Mouse (Mus musculus) heart, embryonic 11.5 days (tissue): ENCODE measurements at regions not wholly inside any gene's neighbourhood (a gene's known extent, or its start where the extent isn't known, plus 50 kb on each side); places are given as distances from the start of the nearest gene placed in this dataset.

Experiments
- ATAC-seq: fragments of 200-750 bp; cut with Nextera tagmentation; replicated peaks from 2 replicates; pipeline ENCODE4 v1.8.0; 2017; ENCODE audit warnings: moderate library complexity; ENCODE audit not compliant: insufficient number of reproducible peaks, low FRiP score, low TSS enrichment
- H3K27ac ChIP-seq: fragments of 300-500 bp; sonication (generic); 2 replicates; pipeline ENCODE4 v1.5.1; 2014; ENCODE audit warnings: mild to moderate bottlenecking, low read depth, low read length
- H3K27me3 ChIP-seq: fragments of 300-500 bp; sonication (generic); 2 replicates; pipeline ENCODE4 v1.6.1; 2014; ENCODE audit warnings: mild to moderate bottlenecking, low read length, mixed read lengths; ENCODE audit not compliant: control insufficient read depth, insufficient read depth
- H3K36me3 ChIP-seq: fragments of 300-500 bp; sonication (generic); 2 replicates; pipeline ENCODE4 v1.6.1; 2014; ENCODE audit warnings: mild to moderate bottlenecking, low read length, moderate library complexity, mixed read lengths; ENCODE audit not compliant: control insufficient read depth, insufficient read depth
- H3K4me1 ChIP-seq: fragments of 300-500 bp; sonication (generic); 2 replicates; pipeline ENCODE4 v1.6.1; 2014; ENCODE audit warnings: low read length; ENCODE audit not compliant: control insufficient read depth, insufficient read depth
- H3K4me2 ChIP-seq: fragments of 300-500 bp; sonication (generic); 2 replicates; pipeline ENCODE4 v1.6.1; 2014; ENCODE audit warnings: mild to moderate bottlenecking, moderate library complexity
- H3K4me3 ChIP-seq: fragments of 300-500 bp; sonication (generic); 2 replicates; pipeline ENCODE4 v1.5.1; 2014; ENCODE audit warnings: low read depth, low read length
- H3K9ac ChIP-seq: fragments of 300-500 bp; sonication (generic); 2 replicates; pipeline ENCODE4 v1.6.1; 2014; ENCODE audit warnings: mild to moderate bottlenecking, low read depth, low read length, moderate library complexity
- H3K9me3 ChIP-seq: fragments of 300-500 bp; sonication (generic); replicated peaks from 2 replicates; pipeline ENCODE4 v1.6.1; 2016; ENCODE audit warnings: low read length; ENCODE audit not compliant: control insufficient read depth
- WGBS: fragments of 180-500 bp; shearing (Covaris S2); extraction: QIAGEN DNeasy Blood & Tissue Kit; methylation state at CpG from one replicate; pipeline ENCODE4 v1.1.7; 2014; ENCODE audit not compliant: insufficient replicate concordance; 5-methylcytosine and 5-hydroxymethylcytosine counted together

DNA sequence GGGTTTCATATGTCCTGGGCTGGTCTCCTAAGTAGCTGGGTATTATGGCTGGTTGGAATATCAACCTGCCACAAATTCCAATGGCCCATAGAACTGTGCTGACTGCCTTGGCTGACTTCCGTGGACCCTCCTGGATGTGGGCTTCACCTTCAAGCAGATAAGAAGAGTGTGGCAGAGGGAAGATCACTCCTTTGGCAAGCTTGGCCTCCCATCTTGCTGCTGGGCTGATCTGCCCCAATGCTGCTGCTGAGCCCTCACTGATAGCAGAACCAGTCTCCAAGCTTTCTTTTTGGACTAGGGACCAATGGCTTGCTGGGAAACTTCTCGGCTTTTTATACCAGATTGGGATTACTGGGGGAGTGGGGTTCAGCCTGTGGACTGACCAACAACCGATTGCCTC is 65.6 kb upstream of the Hdhd5 start:
- Histone ChIP-seq H3K4me1 (peaks cover 9% of the 10 kb centered on the region; the same call in 1 of the 2 replicates), H3K9me3 (no peaks in the 10 kb centered on the region), H3K27ac (no peak overlapping the region), H3K9ac (no peak overlapping the region), H3K4me2 (no peak overlapping the region), H3K27me3 (no peaks in the 10 kb centered on the region), H3K36me3 (no peaks in the 10 kb centered on the region), H3K4me3 (no peak overlapping the region)
- 80% methylated on average over 3 of the region's 3 CpGs for WGBS
- ATAC-seq, result no peak

DNA sequence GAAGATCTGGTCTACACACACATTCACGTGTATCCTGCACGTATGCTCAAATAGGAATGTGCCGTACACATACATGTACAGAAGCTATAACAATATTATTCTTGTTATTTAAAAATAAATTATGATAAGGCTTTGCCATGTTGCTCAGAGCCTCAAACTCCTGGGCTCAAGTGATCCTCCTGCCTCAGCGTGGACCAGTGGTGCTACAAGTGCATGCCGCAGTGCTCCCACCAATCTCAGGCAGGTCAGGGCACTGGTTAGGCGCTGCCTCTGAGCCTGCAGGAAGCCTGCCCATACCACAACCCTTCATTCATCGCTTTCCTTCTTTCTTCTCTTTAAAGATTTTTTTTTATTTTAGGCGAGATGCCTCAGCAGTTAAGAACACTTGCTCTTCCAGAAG is 63.3 kb upstream of the Hdhd5 start:
- no peak overlapping the region for H3K4me3 ChIP-seq
- H3K9me3 ChIP-seq, result no peaks in the 10 kb centered on the region
- no peaks in the 10 kb centered on the region for H3K27me3 ChIP-seq
- 84% methylated on average over 8 of the region's 8 CpGs for WGBS
- H3K4me1 ChIP-seq, result peaks cover 10% of the 10 kb centered on the region; the same call in 1 of the 2 replicates
- no peak overlapping the region for H3K9ac ChIP-seq
- H3K27ac ChIP-seq, result no peak overlapping the region
- H3K36me3 ChIP-seq, result no peaks in the 10 kb centered on the region
- no peak overlapping the region for H3K4me2 ChIP-seq
- no peak for ATAC-seq

DNA sequence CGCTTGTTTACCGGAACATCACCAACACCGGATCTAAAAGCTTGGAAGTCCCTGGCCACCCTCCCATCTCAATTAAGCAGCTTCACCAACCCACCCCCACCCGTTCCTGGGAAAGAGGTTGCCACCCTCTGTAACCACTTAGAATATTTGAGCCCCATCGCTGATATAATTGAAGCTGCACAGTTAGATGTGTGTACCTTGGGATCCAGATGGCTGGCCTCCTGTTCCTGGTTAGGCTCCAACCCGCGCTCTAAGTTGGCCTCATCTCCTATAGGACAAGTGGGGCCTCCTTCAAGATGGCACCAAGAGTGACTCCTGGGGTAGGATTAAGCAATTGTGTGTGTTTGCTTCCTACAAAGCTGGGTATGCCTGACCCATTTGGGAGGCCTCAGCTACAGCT is 61.6 kb upstream of the Hdhd5 start:
- no peak overlapping the region for H3K27ac ChIP-seq
- H3K9ac ChIP-seq, result no peak overlapping the region

DNA sequence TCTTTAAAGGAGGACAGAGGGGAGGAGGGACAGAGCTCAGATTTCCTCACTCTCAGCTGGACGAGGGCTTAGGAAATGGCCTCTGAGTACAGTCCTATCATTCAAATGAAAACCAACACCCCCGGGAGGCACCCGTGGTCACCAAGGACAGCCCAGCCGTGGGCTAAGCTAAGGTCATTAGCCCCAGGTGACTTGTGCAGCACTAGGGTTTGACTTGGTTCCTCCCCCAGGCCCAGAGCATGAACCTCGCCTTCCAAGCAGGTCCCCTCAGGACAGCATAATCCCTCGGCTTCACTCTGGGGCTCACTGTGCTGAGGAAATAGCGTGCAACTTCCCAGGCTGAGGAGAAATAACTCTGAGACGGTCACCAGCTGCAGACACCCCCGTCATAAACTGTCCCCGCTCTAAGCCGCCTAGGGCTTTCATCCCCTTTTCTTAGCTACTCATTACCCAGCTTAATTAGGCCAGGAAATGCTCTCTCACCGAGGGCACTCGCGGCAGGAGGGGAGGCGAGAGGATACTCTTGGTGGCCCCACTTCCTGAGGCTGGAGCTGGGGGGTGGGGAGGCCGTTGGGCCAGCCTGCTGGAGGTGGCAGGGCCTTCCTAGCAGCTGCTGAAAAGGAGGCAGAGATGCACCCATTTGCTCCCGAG is 61.0 kb upstream of the Hdhd5 start:
- H3K9ac ChIP-seq, result peak overlapping the region; percentile 34; the same call in 1 of the 2 replicates
- no peaks in the 10 kb centered on the region for H3K9me3 ChIP-seq
- no peak overlapping the region for H3K4me3 ChIP-seq
- H3K27ac ChIP-seq, result no peak overlapping the region
- peak overlapping the region; percentile 45 for H3K4me2 ChIP-seq
- 0 out of 2 replicates have a peak, but pooled peaks have one; percentile 10 for ATAC-seq
- WGBS, result 9% methylated on average over 17 of the region's 17 CpGs
- H3K36me3 ChIP-seq, result no peaks in the 10 kb centered on the region
- H3K27me3 ChIP-seq, result no peaks in the 10 kb centered on the region
- peaks cover 10% of the 10 kb centered on the region; the same call in 1 of the 2 replicates for H3K4me1 ChIP-seq

More for the DNA sequence above, 61.6 kb upstream of the Hdhd5 start:
- H3K36me3 ChIP-seq, result no peaks in the 10 kb centered on the region
- no peaks in the 10 kb centered on the region for H3K9me3 ChIP-seq
- no peak overlapping the region for H3K4me3 ChIP-seq
- peak overlapping the region; percentile 45; the same call in 1 of the 2 replicates for H3K4me2 ChIP-seq
- WGBS, result 36% methylated on average over 7 of the region's 7 CpGs
- H3K4me1 ChIP-seq, result peaks cover 10% of the 10 kb centered on the region; the same call in 1 of the 2 replicates
- no peaks in the 10 kb centered on the region for H3K27me3 ChIP-seq
- no peak for ATAC-seq

DNA sequence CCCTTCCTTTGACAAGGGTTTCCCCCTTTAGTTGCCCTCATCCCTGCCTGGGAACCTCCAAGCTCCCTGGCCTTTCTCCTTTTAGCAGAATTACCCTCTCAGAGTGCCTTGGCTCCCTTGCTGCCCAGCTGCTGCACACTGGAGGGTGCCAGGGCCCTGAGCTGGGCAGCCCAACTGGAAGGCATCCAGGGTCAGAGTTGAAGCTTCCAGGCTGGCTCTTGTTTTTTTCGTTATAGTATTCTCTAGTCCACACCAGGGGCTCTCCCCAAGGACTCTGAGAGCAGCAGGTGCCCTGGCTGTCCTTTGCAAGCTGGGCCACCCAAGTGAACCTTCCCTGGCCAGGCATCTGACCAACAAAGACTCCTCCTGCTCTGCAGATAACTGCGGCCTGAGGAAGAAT is 59.1 kb upstream of the Hdhd5 start:
- no peak overlapping the region for H3K4me2 ChIP-seq
- WGBS, result 72% methylated on average over 2 of the region's 2 CpGs
- no peaks in the 10 kb centered on the region for H3K27me3 ChIP-seq
- no peak for ATAC-seq
- no peaks in the 10 kb centered on the region for H3K9me3 ChIP-seq
- no peaks in the 10 kb centered on the region for H3K36me3 ChIP-seq
- H3K9ac ChIP-seq, result no peak overlapping the region
- no peak overlapping the region for H3K27ac ChIP-seq
- H3K4me3 ChIP-seq, result no peak overlapping the region
- peaks cover 10% of the 10 kb centered on the region; the same call in 1 of the 2 replicates for H3K4me1 ChIP-seq

DNA sequence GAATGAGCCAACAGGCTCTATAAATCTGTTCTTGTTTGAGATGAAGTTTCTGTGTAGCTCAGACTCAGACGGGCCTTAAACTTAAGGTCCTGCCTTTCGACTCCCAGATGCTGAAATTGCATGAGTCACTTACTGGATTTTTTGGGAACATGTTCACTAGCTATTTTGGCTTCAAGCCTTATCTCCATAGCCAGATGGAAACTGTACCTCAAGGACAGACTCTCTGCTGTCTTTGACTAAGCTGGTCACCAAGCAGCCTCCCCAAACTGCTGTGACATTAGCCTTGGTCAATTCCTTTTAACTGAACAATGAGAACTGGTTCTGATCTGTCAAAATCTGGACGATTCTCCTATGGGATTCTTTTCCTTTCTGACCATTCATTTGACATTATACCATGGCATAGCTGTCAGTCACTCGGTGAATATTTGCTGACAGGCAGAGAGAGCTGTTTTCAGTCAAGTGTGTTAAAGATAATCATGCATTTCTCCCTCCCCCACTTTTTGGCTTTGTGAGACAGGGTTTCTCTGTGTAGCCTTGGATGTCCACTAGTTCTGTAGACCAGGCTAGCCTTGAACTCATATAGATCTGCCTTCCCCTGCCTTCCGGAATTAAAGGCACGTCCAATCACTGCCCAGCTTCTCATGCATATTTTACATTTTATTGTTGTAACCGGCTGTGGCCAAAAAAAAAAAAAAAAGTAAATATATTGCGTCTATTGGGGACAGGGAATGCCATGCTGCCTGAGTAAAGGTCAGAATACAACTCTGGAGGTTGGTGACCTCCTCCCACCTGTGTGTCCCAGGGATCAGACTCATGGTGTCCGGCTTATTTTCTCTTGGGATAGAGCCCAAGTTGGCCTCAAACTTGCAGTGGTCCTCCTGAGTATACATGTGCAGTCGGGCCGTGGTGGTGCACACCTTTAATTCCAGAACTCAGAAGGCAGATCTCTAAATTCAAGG is 57.9 kb upstream of the Hdhd5 start:
- H3K36me3 ChIP-seq, result no peaks in the 10 kb centered on the region
- no peaks in the 10 kb centered on the region for H3K9me3 ChIP-seq
- ATAC-seq, result no peak
- 73% methylated on average over 11 of the region's 11 CpGs for whole genome bisulfite sequencing
- no peak overlapping the region for H3K4me2 ChIP-seq
- no peak overlapping the region for H3K4me3 ChIP-seq
- peaks cover 10% of the 10 kb centered on the region; the same call in 1 of the 2 replicates for H3K4me1 ChIP-seq
- H3K9ac ChIP-seq, result no peak overlapping the region
- H3K27me3 ChIP-seq, result no peaks in the 10 kb centered on the region
- H3K27ac ChIP-seq, result no peak overlapping the region

DNA sequence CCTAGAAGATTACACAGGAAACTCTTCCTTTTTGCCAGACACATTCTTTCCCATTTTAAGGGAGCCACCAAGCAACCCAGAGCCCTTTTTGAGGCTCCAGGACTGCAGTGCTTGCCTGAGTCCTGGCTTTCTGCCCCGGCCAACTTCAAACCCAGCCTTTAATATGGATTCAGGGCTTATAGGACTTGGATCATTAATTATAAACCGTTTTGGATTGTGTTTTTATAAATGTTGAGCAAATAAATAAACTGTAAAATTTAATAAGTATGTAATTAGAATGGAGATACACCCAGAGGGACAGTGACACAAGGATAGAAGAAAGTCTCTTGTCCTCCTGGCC is 54.8 kb upstream of the Hdhd5 start:
- ATAC-seq, result no peak
- Histone ChIP-seq H3K4me1 (no peaks in the 10 kb centered on the region), H3K4me3 (no peak overlapping the region), H3K36me3 (no peaks in the 10 kb centered on the region), H3K9ac (no peak overlapping the region), H3K4me2 (no peak overlapping the region), H3K27me3 (no peaks in the 10 kb centered on the region), H3K9me3 (no peaks in the 10 kb centered on the region), H3K27ac (no peak overlapping the region)
- 66% methylated on average over 2 of the region's 2 CpGs for WGBS

DNA sequence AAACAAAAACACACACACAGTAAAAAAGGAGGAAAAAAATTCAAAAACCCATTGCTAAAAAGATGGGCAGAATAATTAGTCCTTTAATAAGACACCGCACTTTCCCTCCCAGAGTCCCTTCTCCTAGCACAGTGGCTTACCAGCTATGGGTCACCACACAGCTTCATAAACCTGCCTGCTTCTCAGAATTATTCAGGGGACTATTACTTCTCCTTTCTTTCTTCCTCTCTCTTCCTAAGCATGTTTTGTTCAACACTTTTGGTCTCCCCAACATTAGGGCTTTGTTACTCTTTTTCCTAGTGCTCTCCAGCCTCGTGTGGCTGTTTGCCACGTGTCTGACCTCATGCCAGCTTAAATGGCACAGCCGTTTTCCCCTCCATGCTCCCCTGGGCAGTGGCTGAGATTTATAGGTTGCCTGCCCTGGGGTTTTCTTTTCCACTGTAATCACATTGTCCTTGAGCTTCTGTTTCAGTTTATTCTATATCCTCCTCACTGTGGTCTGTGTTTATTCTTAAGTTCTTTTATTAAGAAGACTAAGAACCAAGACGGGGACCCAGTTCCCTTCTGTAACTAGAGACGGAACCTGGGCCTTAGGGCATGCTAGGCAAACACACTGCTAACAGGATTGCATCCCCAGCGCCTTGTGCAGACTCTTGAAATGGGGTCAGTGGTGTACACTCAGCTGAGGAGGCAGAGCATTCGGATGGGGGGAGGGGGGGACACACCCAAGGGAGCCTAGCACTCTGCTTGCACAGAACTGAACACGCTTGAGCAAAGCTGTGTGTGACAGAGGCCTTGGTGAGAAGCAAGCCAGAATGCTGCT is 54.2 kb upstream of the Hdhd5 start:
- no peaks in the 10 kb centered on the region for H3K36me3 ChIP-seq
- no peaks in the 10 kb centered on the region for H3K9me3 ChIP-seq
- H3K4me3 ChIP-seq, result no peak overlapping the region
- H3K27me3 ChIP-seq, result no peaks in the 10 kb centered on the region
- H3K27ac ChIP-seq, result no peak overlapping the region
- no peak overlapping the region for H3K9ac ChIP-seq
- H3K4me2 ChIP-seq, result no peak overlapping the region
- WGBS, result 69% methylated on average over 9 of the region's 9 CpGs
- no peaks in the 10 kb centered on the region for H3K4me1 ChIP-seq
- no peak for ATAC-seq
